Mouse (Mus musculus) lung, adult 2 months (tissue): Measurements from ENCODE around the gene Mllt10.

Source experiments
- CTCF ChIP-seq: fragments of 200-500 bp; IDR thresholded peaks from 2 replicates; pipeline ENCODE4 v1.5.1; 2011; ENCODE audit warnings: mild to moderate bottlenecking, low read length, control low read depth; ENCODE audit not compliant: insufficient read depth
- POLR2A ChIP-seq: fragments of 200-500 bp; IDR thresholded peaks from 2 replicates; pipeline ENCODE4 v1.6.1; 2011; ENCODE audit warnings: low read depth, mild to moderate bottlenecking, control low read depth, low read length, borderline replicate concordance; ENCODE audit errors: extremely low read depth

- TF ChIP-seq CTCF (no peak), POLR2A (no peak)
Measured at GRCm38 (mm10) chr2:18026116-18026947, 28.7 kb upstream of the Mllt10 start.
